Mouse (Mus musculus): ENCODE measurements around the gene Ceacam15. TPM values are rescaled to one million over a fixed set of nuclear protein-coding genes. Genes with fewer than 3 reads are reported as not detected.

Gene Ceacam15
- total RNA-seq, 1 experiment from 2014 or later: not detected

GRCm38 (mm10) chr7:16631932-16632331 lies 43.6 kb downstream of the Ceacam15 start:
- ATAC-seq (replicated peaks; ENCODE audit: low read depth, poor library complexity, severe bottlenecking): no peak

- ATAC-seq (replicated peaks; ENCODE audit: low read depth, poor library complexity, severe bottlenecking): no peak
Observed at GRCm38 (mm10) chr7:16631025-16631424, 44.5 kb downstream of the Ceacam15 start.

- peak; percentile 19; the same call in 1 of the 2 replicates for ATAC-seq (replicated peaks; ENCODE audit: low read depth, poor library complexity, severe bottlenecking)
Observed at GRCm38 (mm10) chr7:16629598-16630296, 45.8 kb downstream of the Ceacam15 start.

GRCm38 (mm10) chr7:16628096-16628771 lies 47.3 kb downstream of the Ceacam15 start:
- peak; percentile 95 for ATAC-seq (replicated peaks; ENCODE audit: low read depth, poor library complexity, severe bottlenecking)

DNA sequence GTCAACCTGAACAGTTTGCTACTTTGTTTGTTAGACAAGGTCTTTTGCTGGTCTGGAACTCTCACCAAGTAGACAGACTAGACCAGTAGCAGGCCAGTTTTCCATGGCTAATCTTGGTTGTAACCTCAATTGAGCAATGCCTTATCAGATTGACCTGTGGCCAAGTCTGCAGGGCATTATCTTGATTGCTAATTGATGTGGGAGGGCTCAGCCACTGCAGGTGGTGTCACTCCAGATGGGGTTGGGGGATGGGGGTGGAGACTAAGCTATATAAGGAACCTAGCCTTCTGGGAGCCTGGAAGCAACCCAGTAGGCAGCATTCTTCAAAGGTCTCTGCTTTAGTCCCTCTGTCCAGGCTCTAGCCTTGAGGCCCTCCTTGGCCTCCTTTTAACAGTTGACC lies 51.8 kb downstream of the Ceacam15 start:
- ATAC-seq (replicated peaks; ENCODE audit: low read depth, poor library complexity, severe bottlenecking): no peak

DNA sequence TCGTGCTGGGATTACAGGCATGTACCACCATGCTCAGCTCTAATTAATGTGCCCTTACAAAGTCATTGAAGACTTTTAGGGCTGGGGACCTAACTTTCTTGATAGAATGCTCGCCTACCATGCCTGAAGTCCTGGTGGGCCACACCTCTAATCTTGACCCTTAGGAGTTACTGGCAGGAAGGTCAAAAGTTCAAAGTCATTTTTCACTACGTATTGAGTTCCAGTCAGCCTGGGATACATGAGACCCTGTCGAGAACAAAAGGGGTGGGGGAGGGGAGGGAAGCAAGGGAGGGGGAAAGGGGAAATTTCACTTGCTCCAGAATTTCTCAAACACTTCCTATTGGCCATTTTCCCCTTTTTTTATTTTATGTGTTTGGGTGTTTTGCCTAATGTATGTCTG lies 52.4 kb downstream of the Ceacam15 start:
- no peak for ATAC-seq (replicated peaks; ENCODE audit: low read depth, poor library complexity, severe bottlenecking)

Other genes starting within 250 kb of the Ceacam15 start
- gene Tmem160, start 222.9 kb downstream of the Ceacam15 start, total RNA-seq (2017): 14.8 and 22.5 TPM in 2 replicates
- not detected in 2 replicates for gene Npas1, start 198.0 kb downstream of the Ceacam15 start, total RNA-seq (2017)
- gene Arhgap35, start 60.7 kb downstream of the Ceacam15 start, total RNA-seq (2017): 13.9 and 15.9 TPM in 2 replicates
- gene Ceacam9, start 46.2 kb upstream of the Ceacam15 start, total RNA-seq (2017): not detected in 2 replicates
- gene Ap2s1, start 62.7 kb upstream of the Ceacam15 start, total RNA-seq (2017): 70.4 and 72.4 TPM in 2 replicates
- gene Slc1a5, start 105.6 kb upstream of the Ceacam15 start, total RNA-seq (2017): 30.6 and 51.4 TPM in 2 replicates
- 50.2 and 51.1 TPM in 2 replicates for gene Strn4, start 140.2 kb upstream of the Ceacam15 start, total RNA-seq (2017)
- gene Fkrp, start 141.0 kb upstream of the Ceacam15 start, total RNA-seq (2017): 9.1 and 11.4 TPM in 2 replicates
- 7.0 and 12.9 TPM in 2 replicates for gene Prkd2, start 167.2 kb upstream of the Ceacam15 start, total RNA-seq (2017)
- 0.14 and 1.1 TPM in 2 replicates for gene Dact3, start 199.6 kb upstream of the Ceacam15 start, total RNA-seq (2017)
- gene Gng8, start 216.1 kb upstream of the Ceacam15 start, total RNA-seq (2017): 3.1 TPM in 1 of 2 replicates, not detected in the other
- gene Ptgir, start 230.8 kb upstream of the Ceacam15 start, total RNA-seq (2017): 0.10 and 0.73 TPM in 2 replicates
- 512 and 545 TPM in 2 replicates for gene Calm3, start 248.4 kb upstream of the Ceacam15 start, total RNA-seq (2017)